Mouse (Mus musculus) CD4-positive helper T cell, adult 2 months (primary cell): Measurements from ENCODE around the gene Gdap1l1.
"Not testable (repeated sequence)": the region's sequence is repeated elsewhere in the genome, so short reads cannot be mapped to it uniquely, and the experiment has no call there.

Source experiments
- DNase-seq: peaks from one replicate; pipeline ENCODE4 v3.0.0-alpha.2; 2012; ENCODE audit warnings: low read depth, missing footprints, low spot score

Gdap1l1 gene

DNA sequence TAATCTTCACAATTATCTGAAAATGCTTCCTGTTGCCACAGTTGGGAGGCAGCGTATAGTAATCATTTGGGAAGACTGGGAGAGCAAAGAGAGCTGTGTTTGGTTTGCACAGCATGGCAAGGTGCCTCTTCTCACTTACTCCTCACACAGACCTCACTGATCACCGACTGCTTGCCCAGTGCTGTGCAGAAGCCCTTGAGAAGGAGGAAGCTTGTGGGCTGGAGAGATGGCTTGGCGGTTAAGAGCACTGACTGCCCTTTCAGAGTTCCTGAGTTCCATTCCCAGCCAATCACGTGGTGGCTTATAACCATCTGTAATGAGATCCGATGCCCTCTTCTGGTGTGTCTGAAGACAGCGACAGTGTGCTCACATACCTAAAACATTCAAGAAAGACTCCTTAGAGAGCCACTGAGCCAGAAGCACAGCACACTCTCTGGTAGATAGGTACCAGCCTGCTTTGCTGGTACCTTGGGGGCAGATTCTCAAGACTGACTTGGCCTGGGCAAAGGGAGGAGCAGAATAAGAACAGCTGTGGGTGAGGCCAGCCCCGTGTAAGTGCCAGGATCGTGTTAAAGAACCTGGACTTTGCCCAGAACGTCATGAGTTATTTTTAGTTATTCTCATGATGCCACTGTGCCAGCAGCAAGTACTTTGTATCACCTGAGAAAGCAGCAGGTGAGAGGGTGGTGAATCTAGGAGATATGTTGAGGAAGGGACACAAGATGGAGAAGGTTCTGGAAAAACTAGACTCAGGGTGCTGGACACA, 15.2 kb upstream of the Gdap1l1 start:
- DNase-seq = no peak

- no peak for DNase-seq
These were observed 13.7 kb upstream of the Gdap1l1 start, which contains the start of gene Oser1 for GRCm38 (mm10) chr2:163424597-163424996. Oser1 (minus strand) TSS chr2:163424697.

DNA sequence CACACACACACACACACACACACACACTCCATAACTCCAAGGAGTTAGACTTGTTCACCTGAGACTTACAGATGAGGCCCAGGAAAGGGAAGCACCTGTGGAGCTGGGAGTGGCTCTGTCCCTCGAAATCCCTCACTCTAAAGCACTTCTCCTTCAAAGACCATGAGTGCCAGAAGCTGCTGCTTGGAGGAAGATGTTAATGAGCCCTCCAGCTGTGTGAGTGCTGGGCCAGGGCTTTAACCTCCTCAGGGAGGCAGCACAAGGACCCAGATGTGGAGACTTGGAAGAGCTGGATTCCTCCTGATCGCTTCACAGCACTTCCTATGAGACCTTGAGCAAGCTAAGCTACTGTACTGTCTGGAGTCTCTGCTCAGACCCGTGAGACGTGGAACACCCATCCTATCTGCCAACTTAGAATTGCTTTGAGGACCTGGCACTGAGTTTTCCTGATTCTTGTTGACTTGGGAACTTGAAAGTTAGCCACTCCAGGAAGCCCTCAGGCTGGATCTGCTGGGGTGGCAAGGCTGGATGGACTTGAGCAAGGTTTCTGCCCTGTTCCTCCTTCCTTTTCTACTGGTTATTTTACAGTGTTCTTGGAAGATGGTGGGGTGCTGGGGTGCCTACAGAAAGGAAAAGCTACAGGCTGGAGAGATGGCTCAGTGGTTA, 9.8 kb upstream of the Gdap1l1 start:
- DNase-seq = no peak

GRCm38 (mm10) chr2:163431289-163431688, 7.0 kb upstream of the Gdap1l1 start:
- DNase-seq = no peak

DNA sequence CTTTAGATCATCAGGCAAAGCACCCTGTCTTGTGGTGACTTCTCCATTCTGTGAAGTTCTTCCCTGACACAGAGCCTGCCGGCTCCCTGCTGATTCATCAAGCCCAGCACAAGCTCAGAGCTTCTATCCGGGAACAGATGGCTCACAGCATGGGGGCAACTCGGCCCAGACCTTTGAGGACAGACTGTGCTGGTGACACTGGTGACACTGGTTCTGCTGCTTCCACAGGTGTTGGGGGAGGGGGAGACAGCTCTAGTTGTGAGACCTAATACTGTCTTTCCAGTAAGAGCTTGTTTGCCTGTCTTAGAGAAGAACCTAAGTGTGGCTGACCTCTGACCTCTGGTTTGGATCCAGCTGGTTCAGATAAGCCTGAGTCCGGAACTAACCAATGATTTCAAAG, 4.3 kb upstream of the Gdap1l1 start:
- DNase-seq = no peak

- DNase-seq = no peak
These were observed 476 bp upstream of the Gdap1l1 start for GRCm38 (mm10) chr2:163437800-163438199.

GRCm38 (mm10) chr2:163438619-163439451, 559 bp downstream of the Gdap1l1 start:
- no peak for DNase-seq

DNA sequence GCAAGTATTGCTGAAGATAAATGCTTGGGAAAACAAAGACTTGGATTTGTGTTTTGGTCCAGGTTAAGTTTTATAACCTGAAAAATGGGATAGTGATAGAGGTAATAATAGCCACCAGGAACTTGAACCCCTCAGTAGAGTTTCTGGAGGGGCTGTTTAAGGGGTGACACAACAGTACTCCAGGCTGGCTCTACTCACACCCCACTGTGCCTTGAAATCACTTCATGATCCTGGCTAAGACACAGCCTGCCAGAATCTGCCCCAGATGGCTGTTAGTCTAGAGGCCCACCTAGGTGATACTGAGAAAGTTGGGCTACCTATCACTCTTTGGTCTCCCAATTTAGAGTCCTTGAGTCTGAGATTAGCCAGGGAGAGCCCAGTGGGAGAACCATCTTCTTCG, 1.2 kb downstream of the Gdap1l1 start:
- DNase-seq = no peak

DNA sequence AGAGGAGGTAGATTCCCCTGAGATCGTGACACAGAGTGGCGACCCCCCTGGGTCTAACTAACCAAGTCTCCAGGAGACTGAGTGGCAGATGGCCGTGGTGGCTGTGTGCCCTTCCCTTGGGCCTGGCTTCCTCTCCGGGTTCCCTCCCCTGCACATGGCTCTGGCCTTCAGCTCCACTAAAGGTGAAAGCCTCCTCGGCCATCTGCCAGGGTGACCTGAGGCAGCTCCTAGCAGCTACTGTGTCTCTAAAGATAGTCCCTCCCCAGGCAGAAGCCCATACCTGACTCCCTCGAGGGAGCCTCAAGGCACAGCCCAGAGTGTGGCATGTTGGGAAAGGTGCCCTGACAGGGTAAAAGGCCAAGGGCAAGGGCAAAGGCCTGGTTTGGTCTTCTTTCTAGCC, 5.3 kb downstream of the Gdap1l1 start:
- DNase-seq = no peak

DNA sequence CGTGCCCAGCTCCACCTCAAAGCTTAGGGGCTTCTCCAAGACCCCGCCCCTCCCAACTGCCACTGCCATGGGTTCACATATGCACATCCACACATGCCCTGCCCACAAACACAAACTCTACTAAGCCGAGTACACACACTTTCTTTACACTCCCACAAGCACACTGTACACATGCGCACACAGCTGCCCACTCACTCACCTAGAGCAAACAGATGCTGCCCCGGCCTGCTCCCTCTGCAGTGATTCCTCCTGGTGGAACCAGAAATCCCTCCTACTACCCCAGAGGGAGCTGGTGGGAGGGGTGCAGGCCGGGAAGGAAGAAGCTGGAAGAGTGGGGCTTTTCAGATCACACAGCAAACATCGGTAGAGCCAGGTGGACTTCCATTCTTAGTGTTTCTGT, 5.7 kb downstream of the Gdap1l1 start:
- no peak for DNase-seq

GRCm38 (mm10) chr2:163447375-163447774, 9.1 kb downstream of the Gdap1l1 start:
- DNase-seq = no peak

DNA sequence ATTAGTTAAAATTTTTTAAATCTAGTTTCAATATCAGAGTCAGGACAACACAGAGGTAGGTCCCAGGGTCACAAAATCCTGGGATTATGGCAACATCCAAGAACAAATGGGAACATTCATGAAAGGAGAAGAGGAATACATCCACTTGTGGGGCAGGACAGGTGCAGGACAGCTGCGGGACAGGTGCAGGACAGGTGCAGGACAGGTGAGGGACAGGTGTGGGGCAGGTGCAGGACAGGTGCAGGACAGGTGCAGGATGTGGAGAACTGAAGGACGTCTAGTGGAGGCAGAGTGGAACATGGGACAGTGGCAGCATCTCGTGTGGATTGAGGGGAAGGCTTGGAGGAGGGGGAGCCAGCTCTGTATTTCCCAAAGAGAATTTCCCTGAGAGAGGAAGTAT, 11.0 kb downstream of the Gdap1l1 start:
- no peak for DNase-seq

DNA sequence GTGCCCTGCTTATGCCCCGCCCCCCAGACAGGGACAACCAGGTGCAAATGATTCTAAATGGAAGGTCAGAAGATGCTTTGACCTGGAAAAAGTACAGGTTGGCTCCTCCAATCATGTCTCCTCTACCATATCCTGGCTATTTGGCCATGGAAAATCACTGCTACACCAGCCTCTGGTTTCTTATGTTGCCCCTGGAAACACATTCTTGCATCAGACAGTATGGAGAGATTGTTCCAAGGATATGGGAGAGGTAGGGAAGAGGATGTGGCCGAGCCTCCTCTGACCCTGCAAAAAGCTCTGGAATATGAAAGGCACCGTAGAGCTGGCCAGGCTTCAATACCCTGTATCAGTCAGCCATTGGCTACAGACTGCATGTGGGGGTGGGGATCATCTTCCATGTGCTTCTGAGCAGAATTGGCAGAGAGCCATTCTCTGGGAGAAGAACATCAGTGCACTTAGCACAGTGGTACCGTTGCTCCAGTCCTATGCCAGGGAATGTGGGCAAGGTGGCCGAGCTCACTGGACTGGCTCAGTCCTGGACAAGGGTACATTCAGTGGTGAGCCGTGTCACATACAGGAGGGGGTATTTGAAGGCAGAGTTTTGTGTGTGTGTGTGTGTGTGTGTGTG, 12.5 kb downstream of the Gdap1l1 start:
- DNase-seq = no peak

DNA sequence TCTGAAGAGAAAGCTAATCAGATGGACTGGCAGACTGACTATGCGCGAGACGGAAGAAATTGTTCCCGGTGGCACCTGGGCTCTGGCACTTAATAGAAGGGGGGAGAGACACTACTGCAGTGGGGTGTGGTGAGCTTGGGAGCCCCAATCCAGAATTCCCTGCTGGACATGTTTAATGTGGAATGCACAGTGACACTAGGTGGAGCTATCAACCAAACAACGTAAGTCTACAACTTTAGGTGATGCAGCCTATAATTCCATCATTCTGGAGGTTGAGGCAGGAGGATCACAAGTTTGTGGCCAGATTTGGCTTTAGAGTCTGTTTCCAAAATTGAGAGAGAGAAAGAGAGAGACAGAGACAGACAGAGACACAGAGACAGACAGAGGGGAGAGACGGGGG, 14.5 kb downstream of the Gdap1l1 start:
- no peak for DNase-seq

- DNase-seq = no peak
These were observed 15.1 kb downstream of the Gdap1l1 start for GRCm38 (mm10) chr2:163453378-163453777.

DNA sequence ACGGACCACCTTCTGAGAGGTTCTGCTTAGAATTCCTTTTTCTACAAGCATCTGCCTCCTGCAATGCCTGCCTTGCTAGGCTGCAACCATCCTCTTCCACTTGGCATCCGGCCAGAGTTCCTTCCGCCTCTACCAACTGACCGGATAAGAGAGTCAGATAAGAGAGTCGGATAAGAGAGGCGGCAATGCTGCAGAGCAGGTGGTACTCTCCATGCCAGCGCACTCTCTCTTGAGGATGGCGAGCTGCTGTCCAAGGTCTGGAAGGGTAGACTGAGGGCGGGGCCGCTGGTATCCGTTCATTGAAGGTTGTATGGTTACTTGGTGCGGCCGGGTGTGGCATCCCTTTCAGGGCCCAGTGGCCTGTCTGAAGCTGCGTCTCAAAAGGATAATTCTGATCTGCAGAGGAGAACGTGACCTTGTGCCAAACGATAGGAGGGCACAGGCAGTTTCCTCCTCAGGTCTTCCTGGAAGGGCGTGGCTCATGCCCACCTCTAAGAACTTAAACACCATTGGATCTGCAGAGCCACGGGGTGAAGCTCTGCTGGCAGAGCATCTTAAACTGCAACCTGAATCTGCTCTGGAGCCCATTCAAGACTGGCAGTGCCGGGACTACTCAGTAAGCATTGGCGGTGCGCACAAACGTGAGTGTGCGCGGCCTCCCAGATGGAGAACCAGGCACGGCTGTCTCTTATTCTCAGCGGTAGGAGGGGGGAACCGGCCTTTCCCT, 20.4 kb downstream of the Gdap1l1 start:
- no peak for DNase-seq

DNA sequence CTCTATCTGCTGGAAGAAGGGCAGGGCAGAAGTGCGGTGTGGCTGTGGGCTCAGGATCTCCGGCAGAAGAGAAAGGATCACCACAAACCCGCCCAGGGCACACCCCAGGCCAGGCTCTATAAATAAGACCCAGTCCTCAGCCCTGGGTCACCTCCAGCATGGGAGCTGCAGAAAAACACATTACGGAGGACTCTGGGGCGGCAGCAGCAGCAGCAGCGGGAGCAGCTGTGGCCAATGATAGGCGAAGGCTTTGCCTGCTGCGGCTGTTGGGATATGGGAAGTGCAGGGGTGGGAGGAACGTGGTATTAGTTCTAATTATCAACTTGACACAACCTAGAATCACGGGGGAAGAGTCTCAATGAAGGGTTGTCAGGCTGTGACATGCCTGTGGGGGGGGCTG, 21.1 kb downstream of the Gdap1l1 start:
- DNase-seq = no peak

GRCm38 (mm10) chr2:163460622-163461021, 22.3 kb downstream of the Gdap1l1 start:
- no peak for DNase-seq

DNA sequence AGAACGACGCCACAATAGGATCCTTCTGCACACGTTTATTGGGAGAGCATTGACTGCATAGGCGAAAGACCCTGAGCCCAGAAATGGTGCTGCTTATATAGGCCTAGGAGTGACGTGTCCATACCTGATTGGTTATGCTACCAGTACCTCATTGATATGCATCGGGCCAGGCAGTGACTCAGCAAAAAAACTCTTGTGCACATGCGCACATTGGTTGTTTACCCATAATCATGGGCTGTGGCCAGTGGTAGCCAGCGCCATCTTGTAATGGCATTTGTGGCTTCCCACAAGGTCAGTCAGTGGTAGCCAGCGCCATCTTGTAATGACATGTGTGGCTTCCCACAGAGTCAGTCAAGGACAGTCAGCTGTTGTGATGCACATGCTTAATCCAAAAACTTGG, 23.0 kb downstream of the Gdap1l1 start:
- DNase-seq = not testable (repeated sequence)

- DNase-seq = no peak
These were observed 24.1 kb downstream of the Gdap1l1 start for GRCm38 (mm10) chr2:163462386-163462785.

- DNase-seq = no peak
These were observed 24.5 kb downstream of the Gdap1l1 start for GRCm38 (mm10) chr2:163462801-163463200.
